Mouse (Mus musculus) stomach, postnatal 0 days (tissue): ENCODE measurements around the gene Gm3383.
"Not testable (repeated sequence)": the region's sequence is repeated elsewhere in the genome, so short reads cannot be mapped to it uniquely, and the experiment has no call there.

ENCODE experiments used
- CTCF ChIP-seq: IDR thresholded peaks from 2 replicates; pipeline ENCODE4 v1.5.1; 2016; ENCODE audit warnings: antibody characterized with exemption, low read depth, mild to moderate bottlenecking, moderate library complexity
- EP300 ChIP-seq: optimal IDR thresholded peaks from 2 replicates; pipeline ENCODE3; 2016; ENCODE audit warnings: antibody characterized with exemption

- not testable (repeated sequence) for TF ChIP-seq CTCF, EP300
Measured at GRCm38 (mm10) chr14:5807882-5808281, at the start of gene Gm3383.
